Mouse (Mus musculus): ENCODE measurements around the gene Gan.

GRCm38 (mm10) chr8:117164912-117165311 lies 7.0 kb downstream of the Gan start:
- TF ChIP-seq POLR2A (IDR thresholded peaks at IDR 0.05; ENCODE audit: borderline replicate concordance, extremely low read depth, insufficient read depth, insufficient read length, poor library complexity, severe bottlenecking): no peak
- no peak for TF ChIP-seq CTCF (IDR thresholded peaks at IDR 0.05; ENCODE audit: borderline replicate concordance, extremely low read depth, insufficient read depth, insufficient read length)

Data from brain, embryonic 14.5 days (tissue).